Mouse (Mus musculus) naive thymus-derived CD4-positive, alpha-beta T cell, adult 2 months (primary cell): ENCODE results near the gene Ankrd22.
A peak's percentile ranks its signal among the peaks of the same experiment; 100 is the strongest.

ENCODE experiments used
- DNase-seq: peaks from one replicate; pipeline ENCODE4 v3.0.0-alpha.2; 2011; ENCODE audit warnings: low read depth

Gene Ankrd22

DNA sequence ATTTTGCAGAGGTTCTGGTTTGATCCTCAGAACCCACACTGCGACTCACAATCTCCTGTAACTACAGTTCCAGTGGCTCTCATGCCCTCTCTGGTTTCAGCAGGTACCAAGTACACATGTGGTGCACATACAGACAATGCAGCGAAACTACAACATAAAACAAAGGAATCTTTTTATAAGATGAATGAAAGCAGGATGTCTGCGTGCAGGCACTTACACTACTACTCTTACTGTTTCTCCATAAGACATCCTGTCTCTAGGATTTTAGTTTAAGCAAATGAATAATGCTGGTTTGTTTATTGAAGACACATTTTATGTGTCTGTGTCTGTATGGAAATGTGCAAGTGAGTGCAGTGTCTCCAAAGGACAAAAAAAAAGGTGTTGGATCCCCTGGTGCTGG is 15.4 kb upstream of the Ankrd22 start:
- peak; percentile 65 for DNase-seq

DNA sequence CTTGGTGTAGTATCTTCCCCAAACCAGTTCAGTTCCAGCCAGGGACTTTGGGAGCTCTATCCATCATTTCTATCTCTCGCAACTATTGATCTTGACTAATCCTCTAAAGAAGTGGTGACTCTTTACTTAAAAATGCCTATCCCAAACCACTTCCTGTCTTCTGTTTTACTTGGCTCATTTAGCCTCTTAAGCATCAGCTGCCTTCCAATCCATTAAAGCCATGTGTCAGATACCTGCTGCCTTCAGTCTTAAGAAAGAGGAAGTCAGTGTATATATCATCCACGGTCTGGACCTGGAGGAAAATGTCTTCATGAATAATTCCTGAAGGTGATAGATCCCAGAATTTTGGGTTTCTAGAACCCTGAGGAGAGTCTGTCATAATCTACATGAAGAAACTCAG is 14.5 kb upstream of the Ankrd22 start:
- peak; percentile 65 for DNase-seq

DNA sequence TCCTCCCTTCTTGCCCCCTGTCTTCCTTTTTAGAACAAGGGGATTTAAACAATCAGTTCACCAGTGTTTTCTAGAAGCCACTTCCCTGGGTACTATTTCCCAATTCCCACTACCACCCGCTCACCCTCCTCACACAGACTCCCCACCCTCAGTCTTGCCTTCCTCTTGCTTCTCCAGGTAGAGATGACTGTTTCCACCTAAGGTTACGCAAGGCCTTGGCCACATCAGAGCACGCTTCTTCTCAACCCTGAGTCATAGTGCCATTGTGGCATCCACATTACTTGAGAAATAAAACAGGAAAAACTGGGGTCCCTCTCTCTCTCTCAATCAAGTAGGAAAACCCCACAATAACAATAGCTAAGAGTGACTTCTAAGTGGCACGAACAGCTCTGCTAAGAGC is 13.3 kb upstream of the Ankrd22 start:
- DNase-seq = no peak

DNA sequence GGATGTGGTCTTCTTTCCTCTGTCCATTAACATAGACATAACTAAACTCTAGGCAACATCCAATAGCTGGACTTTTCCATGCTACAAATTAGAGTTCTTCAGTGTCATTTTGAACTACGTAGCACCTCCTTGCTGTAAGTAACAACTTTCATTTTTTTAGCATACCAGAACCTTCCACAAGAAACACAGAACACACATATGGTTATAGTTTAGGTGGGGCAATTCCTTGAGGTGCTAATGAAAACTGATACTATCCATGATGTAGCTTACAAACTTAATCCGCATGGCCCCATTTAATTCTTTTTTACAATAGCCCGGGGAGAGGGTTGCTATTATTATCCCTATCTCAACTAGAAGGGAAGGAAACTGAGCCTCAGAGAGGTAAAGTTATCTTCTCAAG is 8.2 kb upstream of the Ankrd22 start:
- no peak for DNase-seq

DNA sequence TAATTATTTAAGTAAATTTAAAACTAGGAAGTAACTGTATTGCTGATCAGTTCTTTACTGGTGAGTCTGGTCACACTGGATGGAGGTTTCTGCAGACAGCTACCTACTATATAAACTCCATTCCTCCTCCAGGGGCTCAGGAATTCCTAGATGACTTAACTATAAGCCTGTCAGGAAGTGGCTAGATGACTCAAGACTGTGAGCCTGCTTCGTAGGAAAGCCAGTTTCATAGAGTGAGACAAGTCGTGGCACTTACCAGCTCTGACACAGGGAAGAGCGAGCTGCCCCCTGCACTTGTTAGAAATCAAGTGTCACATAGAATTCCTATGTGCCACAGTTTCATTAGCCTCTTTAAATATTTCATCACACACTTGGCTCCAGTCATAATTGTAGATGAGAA is 5.3 kb upstream of the Ankrd22 start:
- no peak for DNase-seq

DNA sequence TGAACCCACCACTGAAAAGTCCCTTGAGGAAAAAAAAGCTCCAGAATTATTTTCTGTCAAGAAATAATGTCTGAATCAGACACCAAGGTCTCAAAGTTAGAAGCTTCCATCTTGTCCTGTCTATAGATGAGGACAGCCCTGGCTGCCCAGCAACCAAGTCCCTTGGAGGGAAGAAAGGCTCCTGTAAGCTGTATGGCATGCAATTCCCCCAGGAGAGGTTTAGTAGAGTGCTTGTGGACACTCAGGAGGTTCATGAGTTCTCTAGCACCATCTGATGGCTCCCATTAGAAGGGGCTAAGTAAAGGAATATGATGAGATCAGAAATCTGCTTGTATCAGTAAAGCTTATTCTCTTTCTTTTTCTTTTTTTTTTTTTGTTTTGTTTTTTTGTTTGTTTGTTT is 3.3 kb upstream of the Ankrd22 start:
- no peak for DNase-seq

DNA sequence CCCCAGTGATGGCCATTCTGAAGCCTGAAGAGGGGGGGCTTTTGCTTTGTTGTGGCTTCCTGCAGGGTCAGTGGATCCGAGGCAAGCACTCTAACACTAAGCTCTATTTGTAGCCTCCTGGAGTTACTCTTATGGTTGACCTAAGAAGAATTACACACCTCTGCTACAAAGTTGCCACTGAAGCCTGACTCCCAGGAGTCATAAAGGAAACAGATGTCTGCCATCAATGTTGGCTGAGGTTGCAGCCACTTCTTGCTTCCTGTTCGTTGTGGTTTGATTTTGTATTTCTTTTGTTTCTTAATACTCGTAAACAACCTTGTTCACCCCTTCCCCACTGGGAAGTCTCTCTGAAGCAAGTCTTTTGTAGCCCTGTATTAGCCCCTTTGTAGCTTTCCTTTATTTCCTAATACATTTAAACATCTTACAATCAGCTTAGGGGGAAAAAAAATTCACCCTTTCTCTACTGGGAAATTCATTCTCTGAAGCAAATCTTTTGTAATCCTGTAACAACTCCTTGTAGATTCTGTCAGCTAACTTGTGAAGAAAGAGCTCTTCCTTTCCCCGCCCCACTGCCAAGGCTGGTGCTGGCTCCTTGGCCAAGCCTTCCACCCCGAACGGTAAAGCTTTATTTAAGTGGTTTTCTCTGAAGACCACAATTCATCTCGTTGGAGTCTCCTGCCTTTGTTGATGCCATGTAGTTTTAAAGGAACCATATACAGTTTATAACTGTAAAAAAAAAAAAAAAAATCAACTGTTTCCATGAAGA is 2.2 kb upstream of the Ankrd22 start:
- peak; percentile 65 for DNase-seq

DNA sequence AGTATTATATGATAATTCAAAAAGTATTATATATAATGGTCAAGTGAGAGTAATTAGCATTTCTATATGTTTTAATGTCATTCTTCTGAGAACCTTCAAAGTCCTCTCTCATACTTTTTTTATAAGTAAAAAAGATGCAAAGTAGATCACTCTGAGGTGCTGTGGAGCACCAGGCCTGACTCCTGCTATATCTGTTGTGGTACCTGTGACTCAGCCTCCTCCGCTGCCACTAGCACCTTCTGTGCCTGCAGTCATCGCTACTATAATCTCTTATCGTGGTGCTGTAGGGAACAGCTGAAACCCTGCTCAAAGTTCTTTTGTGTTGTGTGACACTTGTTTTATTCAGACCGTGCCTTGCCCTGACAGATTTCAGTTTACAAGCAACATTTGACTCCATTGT is 533 bp upstream of the Ankrd22 start:
- DNase-seq = no peak

DNA sequence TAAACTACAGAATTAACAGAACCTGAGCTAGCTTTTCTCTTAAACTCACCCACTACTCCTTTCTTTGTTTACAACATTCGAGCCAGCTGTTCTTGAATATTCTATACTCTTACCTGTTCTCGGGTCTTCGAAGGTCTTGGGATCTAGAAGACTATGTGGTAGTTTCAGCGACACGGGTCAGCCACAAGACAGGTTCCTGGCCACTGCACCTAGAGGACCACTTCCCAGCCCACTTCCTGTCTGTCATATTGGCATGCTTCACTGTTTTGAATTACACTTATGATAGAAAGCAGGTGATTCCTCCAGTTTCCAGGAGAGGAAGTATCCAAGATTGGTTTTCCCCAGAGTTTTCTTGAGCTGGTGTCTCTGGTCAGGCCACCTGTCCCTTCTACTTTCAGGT is 3.2 kb downstream of the Ankrd22 start:
- peak; percentile 51 for DNase-seq

DNA sequence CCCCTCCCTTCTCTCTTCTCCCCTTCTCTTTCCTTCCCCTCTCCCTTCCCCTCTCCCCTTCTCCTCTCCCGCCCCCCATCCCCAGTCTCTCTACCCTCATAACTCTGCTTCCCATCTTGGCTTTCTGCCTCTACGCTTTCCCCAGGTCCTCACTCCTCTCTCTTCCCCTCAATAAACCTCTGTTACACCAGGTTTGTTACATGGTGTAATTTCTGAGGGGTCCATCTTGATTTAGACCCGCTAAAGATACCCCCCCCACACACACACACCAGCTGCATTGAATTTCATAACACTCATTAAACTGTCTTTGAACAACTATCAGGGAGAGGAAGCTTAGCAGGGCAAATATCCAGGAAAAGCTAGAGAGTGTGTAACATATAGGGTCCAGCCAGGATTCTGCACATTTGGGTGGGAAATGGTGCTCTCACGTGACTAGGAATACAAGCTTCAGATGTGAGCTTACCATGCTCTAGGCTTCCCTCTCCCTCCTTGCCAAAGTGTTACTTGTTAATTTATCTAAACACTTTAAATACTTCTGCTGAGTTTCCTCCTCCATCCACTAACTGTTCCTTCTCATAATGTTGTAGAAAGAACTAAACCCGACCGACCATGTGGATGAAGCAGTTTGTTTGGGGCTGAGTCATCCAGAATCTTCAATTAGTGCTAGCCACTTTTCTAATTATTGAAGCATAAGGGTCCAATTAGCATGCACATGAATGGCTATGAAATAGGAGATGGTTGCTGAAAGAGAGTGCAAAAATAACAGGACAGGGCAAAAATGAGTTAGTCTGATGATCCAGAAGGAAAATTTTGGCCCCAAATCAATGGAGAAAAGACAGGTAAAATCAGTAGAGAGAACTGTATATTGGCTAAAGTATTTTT is 12.3 kb downstream of the Ankrd22 start:
- no peak for DNase-seq

DNA sequence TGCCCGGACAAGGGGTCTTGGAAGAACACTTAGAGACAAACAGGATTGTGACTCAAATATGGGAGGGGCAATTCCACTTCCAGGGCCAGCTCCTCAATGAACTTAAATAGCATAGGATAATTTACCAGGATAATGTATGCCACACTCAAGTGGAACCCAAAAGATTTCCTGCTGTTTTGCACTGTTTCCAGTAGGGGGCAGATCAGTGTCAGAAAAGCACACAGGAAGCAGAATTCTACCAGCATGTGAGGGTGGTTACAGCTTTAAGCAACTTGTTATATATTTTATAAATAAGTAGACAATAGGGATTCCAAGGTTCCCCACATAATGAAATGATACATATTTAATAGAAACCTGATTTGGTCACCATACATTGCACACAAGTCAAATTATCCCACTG is 13.9 kb downstream of the Ankrd22 start:
- peak; percentile 78 for DNase-seq

DNA sequence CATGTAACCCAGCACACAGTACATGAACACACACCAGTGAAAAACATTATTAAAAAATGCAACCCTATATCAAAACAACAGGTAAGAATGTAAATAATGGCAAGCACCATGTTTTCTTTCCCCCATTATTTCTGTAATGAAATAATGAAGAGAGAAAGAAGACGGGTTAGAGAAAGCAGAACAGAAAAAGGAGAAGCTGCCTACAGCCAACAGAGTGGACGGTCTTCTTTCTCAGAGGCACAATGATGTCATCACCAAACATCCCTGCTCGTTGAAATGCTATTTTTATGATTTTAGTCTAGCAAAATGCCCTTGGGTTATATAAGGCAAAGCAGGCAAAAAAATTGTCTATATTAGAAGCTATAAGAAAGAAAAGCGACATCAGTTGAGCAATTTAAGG is 17.4 kb downstream of the Ankrd22 start:
- DNase-seq = no peak

DNA sequence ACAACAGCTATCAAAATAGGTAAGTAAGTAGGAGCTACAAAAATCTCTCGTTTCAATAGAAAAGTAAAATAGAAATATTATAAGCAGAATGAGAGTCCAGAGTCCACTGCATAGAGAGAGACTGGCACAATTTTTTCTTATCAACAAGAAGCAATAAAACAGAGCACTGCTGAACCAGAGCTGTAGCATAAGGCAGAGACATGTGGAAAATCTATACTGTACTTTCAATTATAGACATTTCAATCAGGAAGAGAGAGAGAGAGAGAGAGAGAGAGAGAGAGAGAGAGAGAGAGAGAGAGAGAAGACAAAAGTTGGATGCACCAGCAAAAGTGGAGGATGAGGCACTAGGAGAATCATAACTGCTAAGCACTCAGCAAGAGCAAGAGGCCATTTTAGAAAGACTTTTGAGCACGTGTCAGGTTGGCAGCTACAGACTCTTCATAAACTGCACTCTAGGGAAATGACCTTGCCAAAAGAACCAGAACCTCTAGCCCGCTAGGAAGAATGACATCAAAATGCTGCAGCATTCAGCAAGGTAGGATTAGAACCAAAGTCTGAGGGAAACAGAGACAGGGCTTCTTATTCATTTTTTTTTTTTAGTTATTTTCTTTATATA is 26.3 kb downstream of the Ankrd22 start:
- no peak for DNase-seq

DNA sequence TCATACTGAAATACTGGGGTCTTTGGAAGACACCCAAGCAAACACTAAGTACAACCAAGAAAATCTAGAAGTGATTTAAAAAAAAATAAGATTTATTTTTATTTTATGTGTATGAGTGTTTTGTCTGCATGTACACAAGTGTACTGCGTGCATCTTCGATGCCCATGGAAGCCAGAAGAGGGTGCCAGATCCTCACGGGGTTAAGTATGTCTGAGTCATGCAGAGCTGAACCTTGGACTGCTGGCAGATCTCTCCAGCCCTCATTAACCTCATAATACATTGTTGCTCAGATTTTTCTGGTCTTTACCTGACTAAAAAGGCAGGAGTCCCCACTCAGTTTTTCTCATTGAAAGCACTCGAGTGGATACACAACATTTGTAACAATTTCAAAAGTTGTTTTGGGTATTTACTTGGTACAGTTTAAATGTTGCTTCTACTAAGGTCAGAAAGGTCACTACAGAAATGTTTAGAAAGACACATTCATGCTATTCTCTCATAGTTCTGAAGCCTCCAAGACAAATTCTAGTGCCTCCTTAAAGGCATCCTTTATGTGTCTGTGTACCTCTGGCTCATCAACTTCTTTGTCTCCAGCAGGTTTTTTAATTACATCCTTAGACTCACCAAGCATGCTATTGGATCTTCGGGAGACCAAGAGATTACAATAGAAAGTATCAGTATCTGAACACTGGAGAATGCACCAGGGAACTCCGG is 27.0 kb downstream of the Ankrd22 start:
- DNase-seq = no peak

DNA sequence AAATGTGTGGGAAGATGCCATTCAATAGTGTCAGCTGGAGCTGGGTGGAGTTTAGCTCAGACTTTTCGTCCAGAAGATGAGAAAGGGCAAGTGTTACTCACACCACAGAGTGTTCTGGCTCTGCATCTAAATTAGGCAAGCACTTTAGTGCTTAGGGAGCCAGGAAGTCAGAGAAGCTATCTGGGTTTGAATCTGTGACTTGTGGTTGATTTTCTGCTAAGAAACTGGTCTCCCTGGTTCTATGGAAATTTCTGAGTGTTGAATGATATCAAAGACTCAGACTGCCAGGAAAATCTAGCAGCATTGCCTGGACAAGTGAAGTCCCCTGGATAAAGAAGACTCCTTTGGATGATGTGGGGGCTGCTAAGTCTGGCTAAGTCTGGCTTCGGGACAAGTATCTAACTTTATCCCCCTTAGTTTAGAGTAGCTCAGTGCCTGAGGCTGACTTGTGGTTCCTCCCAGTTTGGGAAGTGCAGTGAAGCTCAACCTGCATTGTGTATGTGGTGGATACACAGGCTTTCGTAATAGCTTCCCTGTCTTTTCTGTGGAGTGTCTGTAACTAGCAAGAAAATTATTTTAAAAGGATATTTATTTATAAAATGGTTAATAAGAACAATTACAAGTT is 45.6 kb downstream of the Ankrd22 start:
- DNase-seq = peak; percentile 15

DNA sequence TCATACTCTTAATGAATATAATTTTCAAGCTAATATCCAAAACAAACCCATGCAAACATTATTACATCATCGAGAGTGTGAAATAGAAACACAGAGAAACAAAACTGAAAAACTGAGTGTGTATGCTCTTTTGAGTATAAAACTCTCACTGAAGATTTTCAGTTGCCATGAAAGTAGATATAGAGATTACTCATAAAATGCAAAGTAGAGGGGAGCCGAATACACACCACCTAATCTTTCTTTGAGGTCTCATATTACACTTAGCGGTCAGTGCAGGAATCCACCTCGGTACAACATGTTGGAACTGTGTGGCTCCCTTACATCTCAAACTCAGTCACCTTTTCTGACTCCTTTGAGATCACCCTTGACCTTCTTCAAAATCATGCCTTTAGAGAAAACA is 46.2 kb downstream of the Ankrd22 start:
- DNase-seq = no peak

DNA sequence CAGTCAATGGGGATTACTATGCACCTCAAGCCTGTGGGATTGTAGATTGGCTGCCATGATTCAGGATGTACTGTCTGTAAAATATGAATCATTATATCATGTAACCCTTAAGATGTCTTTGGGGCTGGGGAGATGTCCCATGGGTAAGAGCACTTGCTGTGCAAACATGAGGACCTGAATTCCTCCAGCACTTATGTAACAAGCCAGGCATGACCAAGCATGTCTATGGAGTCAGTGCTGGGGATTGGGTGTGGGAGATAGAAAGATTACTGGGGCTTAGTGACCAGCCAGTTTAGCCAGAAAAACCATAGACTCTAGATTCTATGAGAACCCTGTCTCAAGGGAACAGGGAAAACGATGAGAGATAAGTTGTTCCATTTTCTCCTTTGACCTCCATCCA is 46.8 kb downstream of the Ankrd22 start:
- DNase-seq = no peak

DNA sequence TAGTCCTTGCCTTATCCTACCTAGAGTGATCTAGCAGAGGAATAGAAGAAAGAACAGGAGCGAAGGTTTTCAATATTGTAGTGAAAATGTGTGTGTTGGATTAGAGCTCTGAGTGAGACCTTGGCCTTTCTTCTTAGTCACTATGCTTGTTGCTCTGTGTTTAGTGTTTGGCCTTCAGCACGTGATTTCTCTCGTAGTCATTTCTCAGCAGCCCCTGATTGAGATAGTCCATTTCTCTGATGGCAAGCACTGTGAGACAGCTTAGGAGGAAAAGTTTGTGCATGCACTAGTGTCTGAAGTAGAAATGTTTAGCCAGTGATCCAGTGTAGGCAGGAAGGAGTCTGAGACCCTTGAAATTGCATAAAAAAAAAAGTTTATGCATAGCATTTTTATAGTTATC is 61.0 kb downstream of the Ankrd22 start:
- DNase-seq = no peak

DNA sequence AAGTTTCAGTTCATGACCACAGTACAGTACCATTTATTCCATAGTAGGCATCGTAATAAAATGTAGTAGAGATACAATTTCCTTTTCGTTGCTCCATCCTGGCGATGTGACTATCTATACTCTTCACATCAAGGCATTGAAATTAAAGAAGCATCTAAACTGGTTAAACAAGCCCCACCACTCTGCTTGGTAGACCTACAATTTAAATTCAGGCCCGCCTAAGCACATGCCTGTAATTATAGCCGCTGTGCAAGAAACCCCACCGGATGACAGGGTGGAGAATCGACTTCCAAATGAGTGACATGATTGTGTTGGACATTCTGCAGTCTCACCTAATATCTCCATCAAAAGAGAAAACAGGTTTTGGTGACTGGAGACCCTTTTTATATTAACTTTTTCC is 64.0 kb downstream of the Ankrd22 start:
- DNase-seq = no peak

DNA sequence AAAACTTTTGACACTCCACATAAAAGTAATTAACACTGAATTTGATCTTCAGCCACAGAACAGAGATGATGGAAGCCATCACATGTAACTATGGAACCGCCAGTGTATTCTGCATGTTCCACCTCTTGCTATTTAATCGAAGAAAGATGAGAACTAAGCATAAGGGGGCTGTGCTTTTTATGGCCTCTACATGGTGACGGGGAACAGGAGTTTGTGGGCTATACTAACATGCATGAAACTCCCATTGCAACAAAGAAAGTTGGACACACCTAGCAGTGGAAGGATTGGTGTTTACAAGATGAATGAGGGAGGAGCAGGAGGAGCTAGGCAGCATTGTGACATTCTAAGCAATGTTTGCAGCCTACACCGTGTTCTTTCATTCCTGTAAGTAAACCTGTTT is 65.2 kb downstream of the Ankrd22 start, which contains the start of gene Lipm:
Gene Lipm (plus strand): TSS at position 301 of the 400 bp plus-strand sequence.
- no peak for DNase-seq

DNA sequence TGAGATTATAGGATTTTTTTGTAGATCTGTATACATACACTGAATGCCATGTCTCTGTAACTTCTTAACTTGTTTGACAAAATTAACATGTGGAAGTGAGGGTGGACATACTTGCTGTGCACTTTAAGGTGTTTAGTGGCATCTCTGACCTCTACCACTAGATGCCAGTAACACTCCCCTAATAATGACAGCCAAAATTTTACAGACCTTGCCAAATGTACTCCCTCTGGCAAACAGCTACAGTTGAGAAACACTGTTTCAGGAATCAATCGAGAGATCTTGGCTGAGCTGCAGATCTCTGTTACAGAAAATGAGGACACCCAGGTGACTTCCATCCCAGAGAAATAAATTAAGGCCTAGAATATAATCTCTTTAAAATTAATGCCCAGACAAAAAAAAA is 69.6 kb downstream of the Ankrd22 start:
- no peak for DNase-seq

DNA sequence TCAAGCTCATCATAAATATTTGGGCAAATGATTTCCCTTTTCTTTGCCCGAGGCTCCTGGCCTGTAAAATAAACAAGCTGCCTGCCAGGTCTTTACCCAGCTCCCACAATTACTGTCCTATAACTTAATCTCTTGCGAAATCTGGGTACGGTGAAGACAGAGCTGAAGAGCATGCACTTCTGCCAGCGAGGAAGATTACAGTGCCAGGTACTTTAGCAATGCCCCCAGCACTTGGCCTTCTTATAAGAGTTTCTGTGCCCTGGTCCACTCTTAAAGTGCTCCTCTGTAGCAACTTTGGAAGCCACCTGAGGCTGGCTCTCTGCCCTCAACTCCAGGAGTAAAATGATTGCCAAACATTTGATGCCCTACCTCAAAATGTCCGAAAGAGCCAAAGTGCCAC is 70.5 kb downstream of the Ankrd22 start:
- no peak for DNase-seq
